Mouse (Mus musculus): ENCODE measurements around the gene Aspn.
"Not testable (repeated sequence)": the region's sequence is repeated elsewhere in the genome, so short reads cannot be mapped to it uniquely, and the experiment has no call there.

The Aspn gene

GRCm38 (mm10) chr13:49584307-49585005 is 40.2 kb downstream of the Aspn start:
- no peak for DNase-seq (ENCODE audit: low read depth, low spot score)

- no peak for DNase-seq (ENCODE audit: low read depth, low spot score)
These were observed 41.8 kb downstream of the Aspn start for GRCm38 (mm10) chr13:49586062-49586461.

GRCm38 (mm10) chr13:49602541-49602940 is 58.3 kb downstream of the Aspn start:
- DNase-seq (ENCODE audit: low read depth, low spot score) = not testable (repeated sequence)

- DNase-seq (ENCODE audit: low read depth, low spot score) = no peak
These were observed 59.4 kb downstream of the Aspn start for GRCm38 (mm10) chr13:49603603-49604002.

- DNase-seq (ENCODE audit: low read depth, low spot score) = no peak
These were observed 63.5 kb downstream of the Aspn start, which contains the start of gene Ogn for GRCm38 (mm10) chr13:49607714-49608113. Ogn (plus strand) TSS chr13:49608046.

GRCm38 (mm10) chr13:49608589-49609322 is 64.5 kb downstream of the Aspn start:
- no peak for DNase-seq (ENCODE audit: low read depth, low spot score)

- no peak for DNase-seq (ENCODE audit: low read depth, low spot score)
These were observed 72.8 kb downstream of the Aspn start for GRCm38 (mm10) chr13:49617021-49617420.
